Mouse (Mus musculus) neural tube, embryonic 11.5 days (tissue): ENCODE results near the gene Pde2a. TPM values are rescaled to one million over a fixed set of nuclear protein-coding genes. Genes with fewer than 3 reads are reported as not detected.

Experiments
- ATAC-seq: fragments of 200-750 bp; cut with Nextera tagmentation; 2 replicates; pipeline ENCODE4 v1.8.0; 2017; ENCODE audit warnings: moderate number of reproducible peaks, mild to moderate bottlenecking, moderate TSS enrichment, moderate library complexity; ENCODE audit not compliant: insufficient read depth, low FRiP score, low TSS enrichment
- DNase-seq: peaks from one replicate; pipeline ENCODE4 v3.0.0-alpha.2; 2015; ENCODE audit warnings: low spot score
- H3K27ac ChIP-seq: fragments of 300-500 bp; sonication (generic); 2 replicates; pipeline ENCODE4 v1.5.1; 2014; ENCODE audit warnings: low read depth, mild to moderate bottlenecking, low read length
- H3K27me3 ChIP-seq: fragments of 300-500 bp; sonication (generic); 2 replicates; pipeline ENCODE4 v1.6.1; 2014; ENCODE audit warnings: mild to moderate bottlenecking, low read length, mixed read lengths; ENCODE audit not compliant: control insufficient read depth, insufficient read depth
- H3K36me3 ChIP-seq: fragments of 300-500 bp; sonication (generic); 2 replicates; pipeline ENCODE4 v1.6.1; 2014; ENCODE audit warnings: mild to moderate bottlenecking, low read length, moderate library complexity, mixed read lengths; ENCODE audit not compliant: control insufficient read depth, insufficient read depth
- H3K4me1 ChIP-seq: fragments of 300-500 bp; sonication (generic); 2 replicates; pipeline ENCODE4 v1.6.1; 2014; ENCODE audit warnings: low read length, mixed read lengths; ENCODE audit not compliant: control insufficient read depth, insufficient read depth
- H3K4me2 ChIP-seq: fragments of 300-500 bp; sonication (generic); 2 replicates; pipeline ENCODE4 v1.6.1; 2014; ENCODE audit warnings: low read depth, mild to moderate bottlenecking, moderate library complexity
- H3K4me3 ChIP-seq: fragments of 300-500 bp; sonication (generic); 2 replicates; pipeline ENCODE4 v1.5.1; 2014; ENCODE audit warnings: low read depth, low read length
- H3K9ac ChIP-seq: fragments of 300-500 bp; sonication (generic); 2 replicates; pipeline ENCODE4 v1.6.1; 2014; ENCODE audit warnings: mild to moderate bottlenecking, low read length
- H3K9me3 ChIP-seq: fragments of 300-500 bp; sonication (generic); 2 replicates; pipeline ENCODE4 v1.6.1; 2016; ENCODE audit warnings: low read length; ENCODE audit not compliant: control insufficient read depth
- WGBS: fragments of 180-500 bp; shearing (Covaris S2); extraction: QIAGEN DNeasy Blood & Tissue Kit; methylation state at CpG from one replicate; pipeline ENCODE4 v1.1.7; 2014; 5-methylcytosine and 5-hydroxymethylcytosine counted together
- polyA plus RNA-seq: library from polyadenylated mRNA; unstranded; fragments of >200 nt; fragmentation: Nextera tagmentation; extraction: Ambion mirVana; gene quantifications from 2 replicates; pipeline ENCODE4 v1.2.1, GENCODE M21; 2014

Pde2a gene
- polyA plus RNA-seq, 1 experiment from 2014 or later, result 26.2 TPM

GRCm38 (mm10) chr7:101382378-101382777 lies 39.1 kb upstream of the Pde2a start:
- 73% methylated on average over 8 of the region's 8 CpGs for WGBS
- no peak for ATAC-seq
- H3K9me3 ChIP-seq, result no peaks in the 10 kb centered on the region
- H3K9ac ChIP-seq, result no peak overlapping the region
- H3K4me2 ChIP-seq, result no peak overlapping the region
- DNase-seq, result no peak
- H3K27me3 ChIP-seq, result no peaks in the 10 kb centered on the region
- no peaks in the 10 kb centered on the region for H3K36me3 ChIP-seq
- no peak overlapping the region for H3K27ac ChIP-seq
- no peak overlapping the region for H3K4me3 ChIP-seq
- peaks cover 4% of the 10 kb centered on the region; the same call in 1 of the 2 replicates for H3K4me1 ChIP-seq

GRCm38 (mm10) chr7:101383756-101384155 lies 37.7 kb upstream of the Pde2a start:
- Histone ChIP-seq H3K27me3 (no peaks in the 10 kb centered on the region), H3K36me3 (no peaks in the 10 kb centered on the region), H3K9me3 (no peaks in the 10 kb centered on the region), H3K4me1 (peaks cover 4% of the 10 kb centered on the region; the same call in 1 of the 2 replicates), H3K4me3 (no peak overlapping the region), H3K4me2 (no peak overlapping the region), H3K9ac (no peak overlapping the region), H3K27ac (no peak overlapping the region)
- 74% methylated on average over 3 of the region's 3 CpGs for WGBS
- DNase-seq (no peak), ATAC-seq (no peak)

- ATAC-seq, result no peak
Measured at GRCm38 (mm10) chr7:101384931-101385330, 36.6 kb upstream of the Pde2a start.

GRCm38 (mm10) chr7:101385331-101385733 lies 36.2 kb upstream of the Pde2a start:
- no peak overlapping the region for H3K4me2 ChIP-seq
- no peak overlapping the region for H3K9ac ChIP-seq
- ATAC-seq (no peak), DNase-seq (no peak)
- H3K4me1 ChIP-seq, result peaks cover 4% of the 10 kb centered on the region; the same call in 1 of the 2 replicates
- H3K27me3 ChIP-seq, result no peaks in the 10 kb centered on the region
- no peaks in the 10 kb centered on the region for H3K9me3 ChIP-seq
- H3K4me3 ChIP-seq, result no peak overlapping the region
- no peak overlapping the region for H3K27ac ChIP-seq
- no peaks in the 10 kb centered on the region for H3K36me3 ChIP-seq
- 43% methylated on average over 6 of the region's 6 CpGs for WGBS

More at GRCm38 (mm10) chr7:101384931-101385330, 36.6 kb upstream of the Pde2a start:
- H3K27ac ChIP-seq, result no peak overlapping the region
- H3K4me1 ChIP-seq, result peaks cover 4% of the 10 kb centered on the region; the same call in 1 of the 2 replicates
- DNase-seq, result no peak
- 65% methylated on average over 10 of the region's 10 CpGs for WGBS
- H3K4me3 ChIP-seq, result no peak overlapping the region
- H3K9me3 ChIP-seq, result no peaks in the 10 kb centered on the region
- no peak overlapping the region for H3K4me2 ChIP-seq
- H3K9ac ChIP-seq, result no peak overlapping the region
- no peaks in the 10 kb centered on the region for H3K27me3 ChIP-seq
- H3K36me3 ChIP-seq, result no peaks in the 10 kb centered on the region

- Histone ChIP-seq H3K4me2 (no peak overlapping the region), H3K27me3 (no peaks in the 10 kb centered on the region), H3K9ac (no peak overlapping the region), H3K36me3 (no peaks in the 10 kb centered on the region), H3K4me3 (no peak overlapping the region), H3K4me1 (peaks cover 4% of the 10 kb centered on the region; the same call in 1 of the 2 replicates), H3K9me3 (no peaks in the 10 kb centered on the region), H3K27ac (no peak overlapping the region)
- WGBS, result 64% methylated on average over 10 of the region's 10 CpGs
- no peak for ATAC-seq
- no peak for DNase-seq
Measured at GRCm38 (mm10) chr7:101385866-101386452, 35.5 kb upstream of the Pde2a start.

GRCm38 (mm10) chr7:101389256-101389655 lies 32.2 kb upstream of the Pde2a start:
- Histone ChIP-seq H3K4me3 (no peak overlapping the region), H3K27me3 (no peaks in the 10 kb centered on the region), H3K9me3 (no peaks in the 10 kb centered on the region), H3K36me3 (no peaks in the 10 kb centered on the region), H3K4me2 (no peak overlapping the region), H3K9ac (no peak overlapping the region), H3K27ac (no peak overlapping the region), H3K4me1 (peaks cover 4% of the 10 kb centered on the region; the same call in 1 of the 2 replicates)
- no peak for ATAC-seq
- DNase-seq, result no peak
- 89% methylated on average over 6 of the region's 6 CpGs for WGBS

GRCm38 (mm10) chr7:101391909-101392479 lies 29.5 kb upstream of the Pde2a start:
- Histone ChIP-seq H3K9me3 (no peaks in the 10 kb centered on the region), H3K4me2 (no peak overlapping the region), H3K27ac (no peak overlapping the region), H3K36me3 (no peaks in the 10 kb centered on the region), H3K4me3 (no peak overlapping the region), H3K9ac (no peak overlapping the region), H3K27me3 (no peaks in the 10 kb centered on the region), H3K4me1 (no peaks in the 10 kb centered on the region; the same call in 1 of the 2 replicates)
- WGBS, result 84% methylated on average over 4 of the region's 4 CpGs
- ATAC-seq (no peak), DNase-seq (no peak)

- no peaks in the 10 kb centered on the region for H3K36me3 ChIP-seq
- H3K27me3 ChIP-seq, result no peaks in the 10 kb centered on the region
- WGBS, result 62% methylated on average over 4 of the region's 4 CpGs
- H3K4me1 ChIP-seq, result no peaks in the 10 kb centered on the region; the same call in 1 of the 2 replicates
- no peak for DNase-seq
- no peak overlapping the region for H3K9ac ChIP-seq
- H3K27ac ChIP-seq, result no peak overlapping the region
- no peaks in the 10 kb centered on the region for H3K9me3 ChIP-seq
- no peak for ATAC-seq
- H3K4me2 ChIP-seq, result no peak overlapping the region
- H3K4me3 ChIP-seq, result no peak overlapping the region
Measured at GRCm38 (mm10) chr7:101393015-101393414, 28.5 kb upstream of the Pde2a start.
